Mouse (Mus musculus): ENCODE measurements around the gene Wdfy1.

DNA sequence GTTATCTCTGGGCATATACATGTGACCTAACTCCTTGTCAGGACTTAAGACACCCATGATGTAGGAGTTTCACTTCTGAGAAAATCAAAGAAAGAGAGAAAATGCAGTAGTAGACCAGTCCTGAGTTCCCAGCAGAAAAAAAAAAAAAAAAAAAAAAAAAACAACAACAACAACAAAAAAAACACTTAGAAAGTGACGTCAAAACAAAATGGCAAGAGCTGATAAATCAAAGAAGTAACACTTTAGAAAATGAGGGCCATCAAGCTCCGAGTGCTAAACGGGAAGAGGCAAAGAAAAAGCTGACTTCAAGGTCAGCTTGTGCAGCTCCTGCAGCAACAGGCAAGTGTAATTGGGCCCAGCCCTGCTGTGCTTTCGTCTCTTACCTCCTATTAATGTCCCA, 100.2 kb downstream of the Wdfy1 start:
- TF ChIP-seq CTCF (IDR thresholded peaks at IDR 0.05; ENCODE audit: insufficient read depth, low read depth, low read length) (no peak), POLR2A (IDR thresholded peaks at IDR 0.05; ENCODE audit: insufficient read depth, low read depth, low read length) (no peak)
